Mouse (Mus musculus) hindbrain, embryonic 11.5 days (tissue): ENCODE results near the gene Scmh1. TPM values are rescaled to one million over a fixed set of nuclear protein-coding genes. Genes with fewer than 3 reads are reported as not detected.
"Not testable (repeated sequence)": the region's sequence is repeated elsewhere in the genome, so short reads cannot be mapped to it uniquely, and the experiment has no call there.

ENCODE experiments used
- ATAC-seq: fragments of 200-750 bp; cut with Nextera tagmentation; 2 replicates; pipeline ENCODE4 v1.8.0; 2017; ENCODE audit warnings: mild to moderate bottlenecking, moderate TSS enrichment, moderate library complexity; ENCODE audit not compliant: low FRiP score
- DNase-seq: peaks from one replicate; pipeline ENCODE4 v3.0.0-alpha.2; 2015; ENCODE audit warnings: low spot score
- H3K27ac ChIP-seq: fragments of 300-500 bp; sonication (generic); 2 replicates; pipeline ENCODE4 v1.5.1; 2014; ENCODE audit warnings: mild to moderate bottlenecking, low read depth, low read length
- H3K27me3 ChIP-seq: fragments of 300-500 bp; sonication (generic); 2 replicates; pipeline ENCODE4 v1.6.1; 2014; ENCODE audit warnings: mild to moderate bottlenecking, low read length, moderate library complexity, mixed read lengths; ENCODE audit not compliant: control insufficient read depth, insufficient read depth
- H3K36me3 ChIP-seq: fragments of 300-500 bp; sonication (generic); 2 replicates; pipeline ENCODE4 v1.6.1; 2014; ENCODE audit warnings: mild to moderate bottlenecking, low read length, moderate library complexity, mixed read lengths; ENCODE audit not compliant: control insufficient read depth, insufficient read depth
- H3K4me1 ChIP-seq: fragments of 300-500 bp; sonication (generic); replicated peaks from 2 replicates; pipeline ENCODE4 v1.6.1; 2014; ENCODE audit warnings: low read length, mixed read lengths; ENCODE audit not compliant: control insufficient read depth, insufficient read depth
- H3K4me2 ChIP-seq: fragments of 300-500 bp; sonication (generic); replicated peaks from 2 replicates; pipeline ENCODE4 v1.6.1; 2014; ENCODE audit warnings: mild to moderate bottlenecking, low read depth, low read length
- H3K4me3 ChIP-seq: fragments of 300-500 bp; sonication (generic); 2 replicates; pipeline ENCODE4 v1.5.1; 2014; ENCODE audit warnings: low read depth, low read length
- H3K9ac ChIP-seq: fragments of 300-500 bp; sonication (generic); 2 replicates; pipeline ENCODE4 v1.6.1; 2014; ENCODE audit warnings: low read depth, low read length
- H3K9me3 ChIP-seq: fragments of 300-500 bp; sonication (generic); 2 replicates; pipeline ENCODE4 v1.6.1; 2016; ENCODE audit warnings: low read length; ENCODE audit not compliant: control insufficient read depth
- WGBS: fragments of 180-500 bp; shearing (Covaris S2); extraction: QIAGEN DNeasy Blood & Tissue Kit; methylation state at CpG from one replicate; pipeline ENCODE4 v1.1.7; 2014; 5-methylcytosine and 5-hydroxymethylcytosine counted together
- polyA plus RNA-seq: library from polyadenylated mRNA; unstranded; fragments of >200 nt; fragmentation: Nextera tagmentation; extraction: Ambion mirVana; gene quantifications from 2 replicates; pipeline ENCODE4 v1.2.1, GENCODE M21; 2014

Scmh1 gene
- polyA plus RNA-seq, 1 experiment from 2014 or later: 53.5 TPM

DNA sequence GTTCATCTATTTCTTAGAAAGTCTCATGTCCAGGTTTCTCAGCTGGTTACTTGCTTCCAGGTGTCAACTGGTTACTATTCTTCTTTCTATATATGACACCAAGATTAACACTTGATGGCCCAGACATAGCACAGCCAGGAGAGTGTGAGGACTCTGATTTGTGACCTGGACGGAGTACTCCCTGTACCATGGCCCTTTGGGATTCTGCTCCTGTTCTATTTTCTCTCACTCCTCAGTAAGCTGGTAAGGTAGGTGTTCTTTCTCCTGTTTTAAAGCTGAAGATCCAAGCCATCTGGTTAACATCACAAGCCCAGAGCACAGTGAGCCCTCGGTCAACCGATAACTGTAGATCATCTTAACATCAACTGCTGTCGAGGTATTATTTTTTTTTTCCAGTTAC, 12.7 kb upstream of the Scmh1 start:
- no peaks in the 10 kb centered on the region for H3K9me3 ChIP-seq
- H3K4me2 ChIP-seq: no peak overlapping the region
- H3K4me1 ChIP-seq: no peaks in the 10 kb centered on the region
- DNase-seq (no peak), ATAC-seq (no peak)
- no peak overlapping the region for H3K27ac ChIP-seq
- H3K27me3 ChIP-seq: no peaks in the 10 kb centered on the region
- 90% methylated on average over 4 of the region's 4 CpGs for WGBS
- no peaks in the 10 kb centered on the region for H3K36me3 ChIP-seq
- no peak overlapping the region for H3K9ac ChIP-seq
- H3K4me3 ChIP-seq: no peak overlapping the region

DNA sequence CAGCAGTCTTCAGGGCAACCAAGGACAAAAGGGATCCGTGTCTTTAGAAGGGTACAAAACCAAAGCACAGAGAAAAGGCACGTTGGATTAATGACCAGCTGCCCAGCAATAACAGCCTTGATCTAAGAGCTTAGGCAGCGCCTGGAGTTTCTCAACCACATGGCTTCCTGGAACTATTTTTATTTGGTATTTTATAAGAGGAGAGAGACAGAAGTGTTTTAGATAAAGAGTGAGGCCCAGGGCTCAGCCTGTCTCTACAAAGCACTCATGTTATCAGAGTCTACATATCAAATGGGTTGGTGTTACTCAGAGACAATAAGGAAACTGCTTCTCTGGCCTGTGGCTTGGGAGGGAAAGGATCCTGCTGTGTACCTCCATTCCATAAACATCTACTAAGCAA, 12.3 kb upstream of the Scmh1 start:
- no peak overlapping the region for H3K4me3 ChIP-seq
- H3K4me1 ChIP-seq: no peaks in the 10 kb centered on the region
- no peaks in the 10 kb centered on the region for H3K36me3 ChIP-seq
- ATAC-seq (no peak), DNase-seq (no peak)
- H3K9me3 ChIP-seq: no peaks in the 10 kb centered on the region
- H3K4me2 ChIP-seq: no peak overlapping the region
- no peaks in the 10 kb centered on the region for H3K27me3 ChIP-seq
- no peak overlapping the region for H3K27ac ChIP-seq
- no peak overlapping the region for H3K9ac ChIP-seq
- WGBS: 62% methylated on average over 3 of the region's 3 CpGs

DNA sequence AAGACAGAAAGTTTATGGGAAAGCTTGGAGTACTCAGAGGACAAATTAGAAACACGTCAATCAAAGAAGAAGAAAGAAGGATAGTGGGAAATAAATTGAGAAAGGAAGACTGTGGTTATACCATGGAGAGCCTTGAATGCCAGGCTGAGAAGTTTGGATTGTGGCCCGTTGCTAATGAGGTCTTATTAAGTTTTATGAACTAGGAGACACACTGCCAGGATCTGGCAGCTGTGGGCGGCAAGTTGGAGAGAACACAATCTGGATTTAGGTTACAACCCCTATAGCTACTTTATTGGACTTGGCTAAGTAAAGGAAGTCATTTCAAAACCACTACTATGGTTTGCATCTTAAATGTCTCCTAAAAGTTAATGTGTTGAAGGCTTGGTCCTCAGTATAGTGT, 4.8 kb upstream of the Scmh1 start:
- WGBS: 85% methylated on average over 3 of the region's 3 CpGs
- ATAC-seq: no peak
- no peak overlapping the region for H3K4me3 ChIP-seq

DNA sequence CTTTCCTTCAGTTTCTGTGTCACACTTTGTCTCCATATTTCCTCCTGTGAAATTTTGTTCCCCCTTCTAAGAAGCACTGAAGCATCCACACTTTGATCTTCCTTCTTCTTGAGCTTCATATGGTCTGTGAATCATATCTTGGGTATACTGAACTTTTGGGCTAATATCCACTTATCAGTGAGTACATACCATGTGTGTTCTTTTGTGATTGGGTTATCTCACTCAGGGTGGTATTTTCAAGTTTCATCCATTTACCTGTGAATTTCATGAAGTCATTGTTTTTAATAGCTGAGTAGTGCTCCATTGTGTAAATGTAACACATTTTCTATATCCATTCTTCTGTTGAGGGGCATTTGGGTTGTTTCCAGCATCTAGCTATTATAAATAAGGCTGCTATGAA, 3.0 kb upstream of the Scmh1 start:
- not testable (repeated sequence) for ATAC-seq, H3K9ac ChIP-seq, H3K27me3 ChIP-seq, H3K9me3 ChIP-seq, DNase-seq, H3K4me3 ChIP-seq, H3K4me2 ChIP-seq, H3K27ac ChIP-seq, H3K36me3 ChIP-seq, H3K4me1 ChIP-seq

More for the DNA sequence above, 4.8 kb upstream of the Scmh1 start:
- no peak overlapping the region for H3K27ac ChIP-seq
- H3K27me3 ChIP-seq: no peaks in the 10 kb centered on the region
- no peak for DNase-seq
- no peak overlapping the region for H3K9ac ChIP-seq
- H3K36me3 ChIP-seq: no peaks in the 10 kb centered on the region
- no peaks in the 10 kb centered on the region for H3K9me3 ChIP-seq
- H3K4me1 ChIP-seq: no peaks in the 10 kb centered on the region
- no peak overlapping the region for H3K4me2 ChIP-seq

DNA sequence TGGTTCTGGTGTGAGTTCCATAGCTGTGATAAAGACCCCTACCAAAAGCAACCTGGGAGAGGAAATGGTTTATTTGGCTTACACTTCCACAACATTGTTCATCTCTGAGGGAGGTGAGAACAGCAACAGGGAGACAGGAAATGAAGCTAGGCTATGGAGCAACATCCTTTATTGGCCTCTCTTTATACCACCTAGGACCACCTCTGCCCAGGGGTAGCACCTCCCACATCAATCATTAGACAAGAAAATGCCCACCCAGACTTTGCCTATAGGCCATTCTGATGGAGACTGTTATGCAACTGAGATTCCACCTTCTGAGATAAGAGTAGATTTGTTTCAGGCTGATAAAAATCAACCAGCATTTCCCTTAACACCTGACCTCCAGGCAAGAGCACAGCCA, 834 bp upstream of the Scmh1 start:
- H3K4me2 ChIP-seq: no peak overlapping the region
- no peaks in the 10 kb centered on the region for H3K9me3 ChIP-seq
- no peaks in the 10 kb centered on the region for H3K36me3 ChIP-seq
- no peak overlapping the region for H3K9ac ChIP-seq
- ATAC-seq (no peak), DNase-seq (no peak)
- H3K27ac ChIP-seq: no peak overlapping the region
- no peaks in the 10 kb centered on the region for H3K27me3 ChIP-seq
- no peak overlapping the region for H3K4me3 ChIP-seq
- no peaks in the 10 kb centered on the region for H3K4me1 ChIP-seq

DNA sequence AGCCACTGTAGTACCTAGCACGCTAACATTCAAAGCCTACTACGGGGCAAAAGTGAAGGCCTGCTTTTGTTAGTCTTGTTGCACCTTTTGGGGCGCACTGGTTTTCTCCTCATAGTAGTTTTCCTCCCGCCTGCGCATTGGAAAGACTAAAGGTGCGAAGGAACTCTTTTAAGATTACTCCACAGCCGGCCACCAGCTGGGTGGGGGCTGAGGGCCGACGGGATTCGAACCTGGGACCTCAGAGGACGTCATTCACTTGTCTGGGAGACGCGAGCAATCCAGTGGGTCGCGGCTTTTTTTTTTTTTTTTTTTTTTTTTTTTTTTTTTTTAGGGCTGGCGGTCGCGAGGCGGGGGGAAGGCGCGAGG, 320 bp upstream of the Scmh1 start:
- Histone ChIP-seq H3K4me2 (peak overlapping the region; percentile 27), H3K9ac (no peak overlapping the region), H3K4me1 (no peaks in the 10 kb centered on the region), H3K4me3 (peak overlapping the region; percentile 85), H3K36me3 (no peaks in the 10 kb centered on the region), H3K27ac (no peak overlapping the region), H3K9me3 (no peaks in the 10 kb centered on the region), H3K27me3 (no peaks in the 10 kb centered on the region)
- DNase-seq (no peak), ATAC-seq (peak; percentile 27; the same call in 1 of the 2 replicates)
- WGBS: 12% methylated on average over 16 of the region's 21 CpGs

DNA sequence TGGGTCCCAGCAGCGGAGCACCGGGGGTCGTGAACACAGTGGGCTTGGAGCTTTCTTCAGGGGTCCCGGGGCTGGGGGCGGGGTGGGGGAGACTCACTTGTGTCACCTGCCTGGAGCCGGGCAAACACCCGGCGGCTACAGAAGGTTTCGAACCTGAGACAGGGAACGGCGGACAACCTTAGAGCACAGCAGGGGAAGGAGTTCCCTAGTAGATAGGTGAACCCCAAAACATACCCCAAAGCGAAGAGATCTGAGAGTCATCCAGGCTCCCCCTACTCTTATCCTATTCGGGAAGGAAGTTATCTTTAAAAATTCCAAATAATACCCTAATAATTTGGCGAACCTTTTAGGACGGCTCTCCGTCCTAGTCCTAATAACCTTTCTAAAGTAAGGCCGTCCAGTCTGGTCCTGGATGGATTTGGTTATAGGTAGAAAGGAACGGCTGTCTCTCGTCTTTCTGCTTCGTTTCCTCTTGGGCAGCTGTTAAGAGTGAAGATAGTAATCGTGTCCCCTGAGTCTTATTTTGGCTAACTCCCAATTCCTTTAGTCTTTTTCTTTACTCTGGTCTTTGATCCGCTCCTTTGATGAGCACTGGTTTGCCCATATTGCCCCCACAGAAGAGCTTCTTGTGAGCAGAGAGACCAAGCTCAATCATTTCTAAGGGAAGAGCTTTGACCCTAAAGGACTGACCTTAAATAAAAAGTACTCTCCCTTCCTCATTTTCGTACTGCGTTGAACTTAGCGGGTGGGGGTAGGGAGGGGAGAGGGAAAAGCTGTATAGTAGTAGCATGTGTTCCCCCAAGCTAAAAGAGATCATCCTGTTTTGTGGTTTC, 941 bp downstream of the Scmh1 start:
- Histone ChIP-seq H3K4me2 (peak overlapping the region; percentile 64), H3K4me3 (peak overlapping the region; percentile 85), H3K9me3 (no peaks in the 10 kb centered on the region), H3K4me1 (no peaks in the 10 kb centered on the region), H3K9ac (peak overlapping the region; percentile 97), H3K27ac (peak overlapping the region; percentile 94), H3K36me3 (no peaks in the 10 kb centered on the region), H3K27me3 (no peaks in the 10 kb centered on the region)
- DNase-seq (no peak), ATAC-seq (no peak; the same call in 1 of the 2 replicates)
- WGBS: 5% methylated on average over 25 of the region's 25 CpGs

DNA sequence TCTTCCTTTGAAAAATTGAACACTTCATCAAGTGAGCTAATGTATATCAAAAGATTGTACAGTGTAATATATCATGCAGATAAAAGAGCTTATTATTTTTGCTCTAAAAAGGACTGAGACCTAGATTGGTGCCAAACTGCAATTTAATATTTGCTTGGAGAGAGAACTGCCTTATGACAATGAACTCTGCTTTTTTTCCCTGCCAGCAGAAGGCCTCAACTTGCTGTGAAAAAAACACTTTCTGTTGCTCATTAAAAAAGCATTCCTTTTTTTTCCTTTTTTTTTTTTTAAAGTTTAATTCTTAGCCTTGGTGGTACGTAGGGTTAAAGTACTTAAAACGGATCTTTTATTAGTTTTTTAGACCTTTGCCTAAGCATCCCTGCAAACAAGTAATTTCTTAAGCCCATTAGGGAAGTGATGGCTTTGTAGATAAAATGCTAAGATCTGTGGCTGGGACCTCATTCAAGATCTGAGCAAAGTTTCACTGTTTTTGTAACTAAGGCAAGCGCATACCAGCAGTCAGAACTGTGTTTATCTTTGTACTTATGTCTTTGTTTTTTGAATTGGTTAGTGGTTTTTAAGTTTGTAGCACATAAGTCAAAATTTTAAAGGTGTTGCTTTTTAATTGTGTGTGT, 1.7 kb downstream of the Scmh1 start:
- no peaks in the 10 kb centered on the region for H3K4me1 ChIP-seq
- peak overlapping the region; percentile 85 for H3K4me3 ChIP-seq
- H3K27me3 ChIP-seq: no peaks in the 10 kb centered on the region
- DNase-seq (no peak), ATAC-seq (no peak)
- no peak overlapping the region for H3K27ac ChIP-seq
- H3K9me3 ChIP-seq: no peaks in the 10 kb centered on the region
- peak overlapping the region; percentile 2; the same call in 1 of the 2 replicates for H3K9ac ChIP-seq
- H3K36me3 ChIP-seq: no peaks in the 10 kb centered on the region
- WGBS: 72% methylated on average over 3 of the region's 3 CpGs
- peak overlapping the region; percentile 64 for H3K4me2 ChIP-seq

DNA sequence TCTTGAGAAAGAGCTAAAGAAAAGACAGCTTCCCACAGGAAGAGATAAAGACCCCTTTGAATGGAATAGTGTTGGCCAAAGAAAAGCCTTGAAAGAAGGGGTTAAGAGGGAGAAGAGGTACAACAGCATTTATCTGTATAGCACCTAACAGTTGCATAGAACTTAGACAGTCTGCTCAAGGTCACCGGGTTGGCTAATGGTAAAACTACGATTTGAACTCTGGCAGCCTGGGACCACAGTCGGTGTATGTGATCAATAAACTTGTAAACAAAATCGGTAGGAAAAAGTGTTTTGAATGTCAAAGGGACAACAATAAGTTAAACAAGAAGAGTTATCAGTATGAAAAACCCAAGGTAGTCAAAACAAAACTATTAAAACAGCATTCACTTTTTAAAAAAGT, 13.0 kb downstream of the Scmh1 start:
- no peaks in the 10 kb centered on the region for H3K36me3 ChIP-seq
- no peak overlapping the region for H3K27ac ChIP-seq
- no peaks in the 10 kb centered on the region for H3K9me3 ChIP-seq
- H3K4me3 ChIP-seq: no peak overlapping the region
- H3K4me1 ChIP-seq: no peaks in the 10 kb centered on the region
- DNase-seq (no peak), ATAC-seq (no peak)
- H3K9ac ChIP-seq: no peak overlapping the region
- 90% methylated on average over 4 of the region's 4 CpGs for WGBS
- H3K4me2 ChIP-seq: no peak overlapping the region
- no peaks in the 10 kb centered on the region for H3K27me3 ChIP-seq
